Mouse (Mus musculus) liver, postnatal 0 days (tissue): ENCODE results near the gene Gm2022. TPM values are rescaled to one million over a fixed set of nuclear protein-coding genes. Genes with fewer than 3 reads are reported as not detected.
"Not testable (repeated sequence)": the region's sequence is repeated elsewhere in the genome, so short reads cannot be mapped to it uniquely, and the experiment has no call there.

Source experiments
- ATAC-seq: fragments of 200-750 bp; cut with Nextera tagmentation; 2 replicates; pipeline ENCODE4 v1.8.0; 2017; ENCODE audit warnings: mild to moderate bottlenecking, moderate library complexity
- DNase-seq: peaks from one replicate; pipeline ENCODE4 v3.0.0-alpha.2; 2016
- H3K27ac ChIP-seq: fragments of 300-500 bp; sonication (generic); 2 replicates; pipeline ENCODE4 v1.5.1; 2014; ENCODE audit warnings: antibody characterized with exemption, moderate library complexity, mild to moderate bottlenecking, low read depth
- H3K27me3 ChIP-seq: fragments of 300-500 bp; sonication (generic); 2 replicates; pipeline ENCODE4 v1.6.1; 2014; ENCODE audit warnings: low read length, control low read depth, mixed read lengths; ENCODE audit not compliant: insufficient read depth
- H3K36me3 ChIP-seq: fragments of 300-500 bp; sonication (generic); replicated peaks from 2 replicates; pipeline ENCODE4 v1.6.1; 2014; ENCODE audit warnings: mild to moderate bottlenecking, control low read depth, low read length, moderate library complexity, mixed read lengths; ENCODE audit not compliant: insufficient read depth
- H3K4me1 ChIP-seq: fragments of 300-500 bp; sonication (generic); 2 replicates; pipeline ENCODE4 v1.6.1; 2014; ENCODE audit warnings: antibody characterized with exemption, mild to moderate bottlenecking, control low read depth; ENCODE audit not compliant: insufficient read depth
- H3K4me2 ChIP-seq: fragments of 300-500 bp; sonication (generic); 2 replicates; pipeline ENCODE4 v1.6.1; 2014; ENCODE audit warnings: low read depth, mild to moderate bottlenecking, low read length, moderate library complexity, mixed read lengths
- H3K4me3 ChIP-seq: fragments of 300-500 bp; sonication (generic); 2 replicates; pipeline ENCODE4 v1.5.1; 2014; ENCODE audit warnings: low read depth, low read length
- H3K9ac ChIP-seq: fragments of 300-500 bp; sonication (generic); replicated peaks from 2 replicates; pipeline ENCODE4 v1.6.1; 2014; ENCODE audit warnings: mild to moderate bottlenecking, moderate library complexity
- H3K9me3 ChIP-seq: fragments of 300-500 bp; sonication (generic); 2 replicates; pipeline ENCODE4 v1.6.1; 2016; ENCODE audit warnings: mild to moderate bottlenecking, control low read depth, low read length, mixed read lengths
- WGBS: fragments of 180-500 bp; shearing (Covaris S2); extraction: QIAGEN DNeasy Blood & Tissue Kit; methylation state at CpG from one replicate; pipeline ENCODE4 v1.1.7; 2014; ENCODE audit not compliant: insufficient replicate concordance; 5-methylcytosine and 5-hydroxymethylcytosine counted together
- polyA plus RNA-seq: library from polyadenylated mRNA; unstranded; fragments of >200 nt; fragmentation: Nextera tagmentation; extraction: Ambion mirVana; gene quantifications from 2 replicates; pipeline ENCODE4 v1.2.1, GENCODE M21; 2015

Gene Gm2022
- polyA plus RNA-seq: not detected in 2 replicates

GRCm38 (mm10) chr12:87895070-87895469 is at the start of gene Gm2022:
Gene Gm2022, plus strand, starts transcription at chr12:87895370.
- not testable (repeated sequence) for H3K9me3 ChIP-seq, H3K4me3 ChIP-seq, H3K27me3 ChIP-seq, H3K27ac ChIP-seq, H3K36me3 ChIP-seq, H3K4me1 ChIP-seq, DNase-seq, H3K9ac ChIP-seq, ATAC-seq, H3K4me2 ChIP-seq
- 86% methylated on average over 1 of the region's 1 CpGs for WGBS

GRCm38 (mm10) chr12:87850657-87851056 is 44.5 kb upstream of the Gm2022 start:
- ATAC-seq: peak; percentile 83
- not testable (repeated sequence) for H3K4me3 ChIP-seq, H3K4me1 ChIP-seq, H3K4me2 ChIP-seq, H3K9me3 ChIP-seq, H3K27me3 ChIP-seq, H3K36me3 ChIP-seq, H3K9ac ChIP-seq, DNase-seq, H3K27ac ChIP-seq
- no CpG with 5 or more reads among the region's 2 CpGs for WGBS

DNA sequence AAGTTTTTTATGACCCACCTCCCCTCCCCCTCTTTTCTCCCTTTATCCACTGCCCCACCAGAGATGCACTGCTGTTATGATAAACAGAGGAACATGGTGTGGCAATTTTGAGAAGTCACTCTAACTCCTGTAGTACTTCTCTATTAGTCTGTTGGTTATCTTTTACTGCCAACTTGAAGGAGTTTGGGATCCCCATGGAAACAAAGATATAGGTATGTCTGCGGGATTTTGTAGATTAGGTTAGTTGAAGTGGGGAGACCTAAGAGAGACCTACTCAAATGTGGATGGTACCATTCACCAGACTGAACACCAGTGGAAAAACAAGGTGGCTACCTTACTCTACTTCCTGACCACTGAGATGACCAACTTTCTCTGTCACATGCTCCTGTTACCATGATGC is 39.1 kb upstream of the Gm2022 start:
- DNase-seq, H3K4me3 ChIP-seq, ATAC-seq, H3K27ac ChIP-seq, H3K36me3 ChIP-seq, H3K27me3 ChIP-seq, H3K4me2 ChIP-seq, H3K9ac ChIP-seq, H3K4me1 ChIP-seq, H3K9me3 ChIP-seq: not testable (repeated sequence)
- WGBS: 71% methylated on average over 1 of the region's 1 CpGs

DNA sequence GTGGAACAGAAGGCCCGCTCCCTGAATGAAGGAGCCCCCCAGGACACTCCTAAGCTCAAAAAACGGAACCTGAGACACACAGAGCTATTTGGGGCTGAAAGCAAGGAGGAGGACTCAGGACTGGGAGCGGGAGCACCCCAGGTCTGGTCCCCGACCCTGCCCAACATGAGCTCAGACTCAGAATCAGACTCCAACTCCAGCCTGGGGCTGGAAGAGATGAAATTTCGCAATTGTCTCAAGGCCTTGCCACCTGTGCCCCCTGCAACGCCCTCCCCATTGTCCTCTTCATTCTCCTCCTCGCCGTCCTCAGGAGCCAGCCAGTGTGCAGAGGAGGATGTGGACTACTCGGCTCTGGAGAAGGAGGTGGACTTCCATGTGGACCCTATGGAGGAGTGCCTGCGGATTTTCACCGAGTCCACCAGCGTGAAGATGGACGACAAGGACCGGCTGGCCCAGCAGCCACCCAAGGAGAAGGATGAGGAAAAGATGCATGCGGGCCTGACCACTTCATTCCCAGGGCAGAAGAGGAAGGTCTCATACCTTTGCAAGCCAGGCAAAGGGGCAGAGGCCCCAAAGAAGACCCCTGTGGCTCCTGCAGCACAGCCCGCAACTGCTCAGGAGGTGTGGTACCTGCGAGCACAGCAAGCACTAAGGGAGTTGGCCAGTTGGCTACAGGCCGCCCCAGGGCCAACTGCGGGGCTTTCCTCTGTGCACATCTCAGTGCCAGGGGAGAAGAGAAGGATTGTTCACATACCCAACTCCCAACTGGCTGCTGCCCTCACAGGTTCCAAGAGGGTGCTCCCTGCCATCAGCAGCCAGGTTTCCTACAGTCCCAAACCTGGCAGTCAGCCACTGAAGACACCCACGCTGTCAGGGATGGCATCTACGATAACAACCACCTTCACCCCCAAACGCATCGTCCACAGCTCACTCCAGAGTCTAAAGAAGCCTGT is 33.2 kb upstream of the Gm2022 start:
- not testable (repeated sequence) for H3K4me1 ChIP-seq, H3K9me3 ChIP-seq, H3K4me2 ChIP-seq, H3K36me3 ChIP-seq, H3K4me3 ChIP-seq, H3K27ac ChIP-seq, ATAC-seq, H3K9ac ChIP-seq, H3K27me3 ChIP-seq
- WGBS: 76% methylated on average over 23 of the region's 23 CpGs
- DNase-seq: peak; percentile 13

DNA sequence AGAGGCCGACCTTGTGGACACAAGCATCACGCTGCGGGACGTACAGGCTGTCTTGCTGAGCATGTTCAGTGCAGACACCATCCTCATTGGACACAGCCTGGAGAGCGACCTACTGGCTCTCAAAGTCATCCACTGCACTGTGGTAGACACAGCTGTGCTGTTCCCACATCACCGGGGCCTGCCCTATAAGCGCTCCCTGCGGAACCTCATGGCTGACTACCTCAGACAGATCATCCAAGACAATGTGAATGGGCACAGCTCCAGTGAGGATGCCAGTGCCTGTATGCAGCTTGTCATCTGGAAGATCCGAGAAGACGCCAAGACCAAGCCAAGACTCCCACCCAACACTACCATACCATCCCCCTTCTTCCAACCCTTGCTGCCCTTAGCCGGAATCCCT is 31.5 kb upstream of the Gm2022 start:
- H3K9me3 ChIP-seq, H3K4me3 ChIP-seq, H3K27ac ChIP-seq, H3K4me1 ChIP-seq, H3K36me3 ChIP-seq, H3K9ac ChIP-seq, H3K27me3 ChIP-seq, H3K4me2 ChIP-seq, ATAC-seq, DNase-seq: not testable (repeated sequence)
- 84% methylated on average over 8 of the region's 11 CpGs for WGBS

GRCm38 (mm10) chr12:87864048-87864447 is 31.1 kb upstream of the Gm2022 start:
- not testable (repeated sequence) for H3K9me3 ChIP-seq, H3K9ac ChIP-seq, H3K4me2 ChIP-seq, H3K4me1 ChIP-seq, H3K27me3 ChIP-seq, H3K27ac ChIP-seq, H3K36me3 ChIP-seq, DNase-seq, ATAC-seq, H3K4me3 ChIP-seq
- 74% methylated on average over 2 of the region's 2 CpGs for WGBS

DNA sequence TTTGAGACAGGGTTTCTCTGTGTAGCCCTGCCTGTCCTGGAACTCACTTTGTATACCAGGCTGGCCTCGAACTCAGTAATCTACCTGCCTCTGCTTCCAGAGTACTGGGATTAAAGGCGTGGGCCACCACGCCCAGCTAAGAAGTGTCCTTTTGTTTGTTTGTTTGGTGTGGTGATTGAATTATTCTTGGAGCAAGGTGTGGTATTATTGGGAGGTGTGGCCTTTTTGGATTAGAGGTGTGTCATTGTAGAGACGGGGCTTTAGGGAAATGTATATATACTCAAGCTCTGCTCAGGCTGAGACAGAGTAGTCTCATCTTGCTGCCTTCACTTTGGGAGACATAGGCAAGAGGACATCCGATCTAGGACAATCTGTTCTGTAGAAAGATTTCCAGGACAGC is 21.4 kb upstream of the Gm2022 start, which contains the start of gene Gm2016:
Gene Gm2016, plus strand, starts transcription at position 301 of the 400 bp plus-strand sequence.
- not testable (repeated sequence) for H3K4me2 ChIP-seq, DNase-seq, H3K27me3 ChIP-seq, H3K36me3 ChIP-seq, H3K27ac ChIP-seq, H3K9me3 ChIP-seq, H3K9ac ChIP-seq, H3K4me3 ChIP-seq, H3K4me1 ChIP-seq, ATAC-seq
- WGBS: 72% methylated on average over 5 of the region's 5 CpGs

- not testable (repeated sequence) for H3K27me3 ChIP-seq, H3K4me1 ChIP-seq, H3K4me2 ChIP-seq, DNase-seq, H3K27ac ChIP-seq, H3K9ac ChIP-seq, H3K9me3 ChIP-seq, ATAC-seq, H3K4me3 ChIP-seq, H3K36me3 ChIP-seq
- WGBS: 70% methylated on average over 2 of the region's 2 CpGs
Measured at GRCm38 (mm10) chr12:87919721-87920120, 24.6 kb downstream of the Gm2022 start, which contains the start of gene Gm2035. Gene Gm2035, minus strand, starts transcription at chr12:87919857.
